Mouse (Mus musculus) heart, adult 8-10 months (tissue): ENCODE measurements at regions not wholly inside any gene's neighbourhood (a gene's known extent, or its start where the extent isn't known, plus 50 kb on each side); places are given as distances from the start of the nearest gene placed in this dataset.

Experiments
- DNase-seq: peaks from one replicate; pipeline ENCODE4 v3.0.0; 2022; ENCODE audit warnings: low spot score

DNA sequence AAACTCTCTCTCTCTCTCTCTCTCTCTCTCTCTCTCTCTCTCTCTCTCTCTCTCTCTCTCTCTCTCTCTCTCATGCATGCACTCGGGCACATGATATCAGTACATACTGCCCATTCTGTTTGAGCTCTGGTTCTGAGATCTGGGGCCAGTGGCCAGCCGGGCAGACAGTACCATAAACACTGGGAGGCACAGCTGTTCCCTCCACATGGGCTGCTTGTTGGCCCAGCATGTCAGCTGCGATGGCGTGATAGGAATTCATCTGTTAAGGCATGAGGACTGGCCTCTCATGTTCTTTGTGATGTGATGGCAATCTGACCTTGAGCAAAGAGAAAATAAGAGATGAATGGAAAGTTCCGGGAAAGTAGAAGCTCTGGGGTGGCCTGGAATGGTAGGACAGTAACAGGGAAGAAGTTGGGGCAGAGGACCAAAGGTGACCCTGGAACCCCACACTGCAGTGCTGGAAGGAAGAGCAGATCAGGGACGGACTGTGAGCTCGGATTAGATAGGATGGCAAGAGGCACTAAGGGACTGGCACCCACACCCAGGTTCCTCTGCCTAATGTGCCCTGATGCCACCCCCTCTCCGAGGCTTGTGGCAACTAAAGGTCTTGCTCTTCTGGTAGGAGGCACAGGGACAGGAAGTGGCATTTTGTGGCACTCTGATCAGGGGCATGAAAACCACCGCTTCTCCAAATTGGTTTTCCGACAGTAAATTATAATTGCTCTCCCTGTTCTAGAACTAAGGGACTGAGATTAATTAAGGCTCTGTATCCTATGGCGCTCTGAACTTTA, 186.4 kb upstream of the Zmiz1 start:
- no peak for DNase-seq

- DNase-seq = no peak
Observed at GRCm38 (mm10) chr14:25279751-25280150, 179.2 kb upstream of the Zmiz1 start.

- DNase-seq = no peak
Observed at GRCm38 (mm10) chr14:25292557-25292956, 166.4 kb upstream of the Zmiz1 start.

GRCm38 (mm10) chr14:25294226-25294625, 164.8 kb upstream of the Zmiz1 start:
- no peak for DNase-seq

DNA sequence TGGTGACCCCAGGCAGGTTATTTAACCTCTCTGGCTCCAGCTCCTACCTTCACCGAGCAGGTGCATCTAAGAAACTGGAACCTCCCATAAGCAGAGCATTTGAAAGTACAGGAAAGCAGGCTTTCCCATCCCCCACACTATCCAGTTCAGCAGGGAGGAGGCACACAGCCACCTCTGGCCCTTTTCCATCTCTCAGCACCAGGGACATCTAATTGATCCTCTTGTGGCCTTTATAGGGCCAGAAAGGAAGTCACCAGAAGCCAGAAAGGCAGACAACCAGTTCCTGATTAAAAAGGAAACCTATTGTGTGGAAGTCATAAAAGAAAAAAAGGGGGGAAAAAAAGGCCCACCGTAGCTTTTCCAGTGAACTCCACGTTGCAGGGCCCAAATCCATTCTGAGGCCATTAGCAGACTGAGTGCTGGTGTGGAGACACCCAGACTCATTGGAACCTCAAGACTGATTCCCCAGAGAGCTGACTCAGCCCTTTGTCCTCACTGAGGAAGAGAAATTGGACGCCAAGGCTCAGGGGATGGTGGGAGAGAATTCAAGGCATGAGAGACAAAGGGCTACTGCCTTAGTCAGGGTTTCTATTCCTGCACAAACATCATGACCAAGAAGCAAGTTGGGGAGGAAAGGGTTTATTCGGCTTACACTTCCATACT, 163.2 kb upstream of the Zmiz1 start:
- DNase-seq = peak; percentile 56

- no peak for DNase-seq
Observed at GRCm38 (mm10) chr14:25299673-25300190, 159.3 kb upstream of the Zmiz1 start.

DNA sequence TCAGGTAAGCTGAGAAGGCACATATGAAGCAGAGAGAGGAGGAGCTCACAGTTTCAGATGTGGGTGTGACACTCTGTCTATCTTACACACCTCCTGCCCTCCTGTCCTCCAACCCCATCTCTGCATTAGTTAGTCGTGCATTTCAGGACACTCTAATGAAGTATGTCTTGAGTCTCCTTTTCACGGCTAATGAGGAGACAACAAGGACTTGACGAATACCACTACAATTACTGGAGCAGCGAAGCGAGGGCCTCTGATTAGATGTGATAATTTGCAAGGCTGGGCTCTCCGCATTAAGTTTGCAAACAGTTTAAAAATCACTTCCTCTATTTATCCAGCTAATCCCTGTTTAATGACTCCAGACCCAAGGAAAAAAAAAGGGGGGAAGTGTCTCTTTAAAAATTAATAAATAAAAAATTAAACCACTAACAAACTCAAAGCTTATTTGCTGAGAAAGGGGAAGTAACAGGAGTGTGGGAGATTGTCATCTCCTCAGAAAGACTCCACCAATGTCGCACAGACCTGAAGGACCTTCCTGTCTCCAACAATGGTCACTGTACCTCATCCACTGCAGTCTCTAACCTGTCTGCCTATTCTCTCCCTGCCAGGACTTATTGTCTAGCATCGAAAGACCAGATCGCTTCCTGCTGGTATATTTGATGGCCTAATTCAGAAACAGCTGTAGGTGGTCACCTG, 157.5 kb upstream of the Zmiz1 start:
- DNase-seq = no peak

DNA sequence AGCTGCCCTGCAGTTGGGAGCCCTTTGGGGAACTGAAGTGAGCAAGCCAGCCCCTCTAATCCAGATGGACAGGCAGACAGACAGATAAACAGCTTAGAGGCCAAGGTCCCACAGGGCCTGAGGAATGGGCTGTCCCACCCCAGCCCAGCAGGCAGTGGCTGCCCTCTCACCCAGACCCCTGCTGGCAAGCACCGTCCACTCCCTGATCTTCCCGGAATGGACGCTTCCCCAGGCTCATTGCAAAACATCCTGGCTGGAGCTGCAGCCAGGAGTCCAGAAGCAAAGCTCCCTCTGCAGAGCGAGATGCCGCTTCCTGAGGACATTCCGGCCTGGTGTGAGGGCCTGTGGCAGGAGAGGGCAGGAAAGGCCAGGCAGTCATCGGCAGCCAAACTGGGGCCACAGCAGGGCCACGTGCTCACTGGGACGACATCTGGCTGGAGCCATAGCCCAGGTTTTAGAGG, 154.6 kb upstream of the Zmiz1 start:
- peak; percentile 91 for DNase-seq

DNA sequence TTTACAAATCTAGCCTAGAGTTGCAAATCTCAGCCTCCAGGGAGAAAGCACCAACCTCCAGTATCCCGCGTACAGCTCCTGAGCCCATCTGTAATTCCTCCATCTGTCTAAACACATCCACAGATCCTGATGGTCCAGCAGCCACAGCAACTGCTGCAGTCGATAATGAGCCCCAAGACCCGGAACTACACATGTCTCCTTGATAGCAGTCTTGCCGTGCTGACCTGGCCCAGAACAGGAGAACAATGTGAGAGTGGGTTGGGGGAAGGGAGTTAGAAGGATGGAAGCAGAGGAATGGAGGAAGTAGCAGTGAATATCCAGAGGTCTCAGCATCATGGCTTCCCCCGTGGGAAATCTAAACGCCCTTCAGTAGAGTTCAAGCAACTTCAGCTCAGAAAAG, 152.8 kb upstream of the Zmiz1 start:
- no peak for DNase-seq

GRCm38 (mm10) chr14:25306961-25307654, 151.9 kb upstream of the Zmiz1 start:
- DNase-seq = no peak

GRCm38 (mm10) chr14:25308051-25308450, 150.9 kb upstream of the Zmiz1 start:
- no peak for DNase-seq

GRCm38 (mm10) chr14:25310671-25311151, 148.3 kb upstream of the Zmiz1 start:
- DNase-seq = no peak

GRCm38 (mm10) chr14:25311475-25311874, 147.5 kb upstream of the Zmiz1 start:
- no peak for DNase-seq

DNA sequence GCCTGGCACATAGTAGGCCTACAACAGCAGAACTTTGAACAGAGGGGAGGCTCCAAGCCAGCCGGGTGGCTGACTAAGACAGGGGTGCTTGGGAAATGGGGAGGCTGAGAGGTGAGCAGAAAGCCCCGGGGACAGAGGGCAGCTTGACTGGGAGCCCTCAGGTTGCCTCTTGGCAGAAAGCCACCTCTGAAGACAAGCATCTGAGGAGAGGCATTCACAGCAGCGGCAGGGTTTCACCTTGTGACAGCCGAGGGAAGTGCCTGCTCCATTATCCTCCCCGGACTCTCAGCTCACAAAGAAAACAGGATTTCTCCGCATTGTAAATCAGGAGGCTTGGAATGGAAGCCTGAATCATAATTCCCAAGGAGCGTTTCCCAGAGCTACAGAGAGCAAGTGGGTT, 146.8 kb upstream of the Zmiz1 start:
- no peak for DNase-seq

DNA sequence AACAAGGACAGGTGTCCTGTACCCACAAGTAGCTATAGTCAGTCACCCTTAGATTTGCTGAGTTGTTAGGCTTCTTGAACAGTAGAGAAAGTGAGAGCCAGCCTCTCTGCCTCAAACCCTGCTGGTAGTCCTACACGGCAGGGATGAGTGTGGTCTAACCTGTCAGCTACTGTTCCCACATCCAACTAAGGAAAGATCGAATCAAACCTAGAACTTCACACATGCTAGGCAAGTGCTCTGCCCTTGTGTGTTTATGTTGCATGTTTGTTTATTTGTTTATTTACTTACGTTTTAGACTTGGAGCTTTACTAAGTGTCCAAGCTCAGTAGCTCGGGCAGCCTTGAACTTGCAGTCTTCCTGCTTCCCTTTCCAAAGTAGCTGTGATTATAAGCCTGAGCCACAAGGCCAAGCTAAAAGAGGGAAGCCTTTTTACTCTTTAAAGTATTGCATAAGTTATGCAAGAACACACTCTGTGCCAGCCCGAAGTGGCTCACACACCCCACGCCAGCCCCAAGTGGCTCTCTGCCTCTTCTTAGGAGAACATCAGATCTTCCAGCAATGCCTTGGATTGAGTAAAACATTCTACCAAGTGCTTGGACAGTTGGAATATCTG, 146.1 kb upstream of the Zmiz1 start:
- DNase-seq = no peak

- DNase-seq = no peak
Observed at GRCm38 (mm10) chr14:25313693-25314240, 145.2 kb upstream of the Zmiz1 start.

GRCm38 (mm10) chr14:25316491-25316890, 142.5 kb upstream of the Zmiz1 start:
- no peak for DNase-seq

- DNase-seq = no peak
Observed at GRCm38 (mm10) chr14:25317680-25318471, 141.1 kb upstream of the Zmiz1 start.

GRCm38 (mm10) chr14:25318909-25319308, 140.1 kb upstream of the Zmiz1 start:
- no peak for DNase-seq

- no peak for DNase-seq
Observed at GRCm38 (mm10) chr14:25320141-25320540, 138.8 kb upstream of the Zmiz1 start.
